Mouse (Mus musculus) left cerebral cortex, adult 2 months (tissue): ENCODE measurements around the gene Tprn. TPM values are rescaled to one million over a fixed set of nuclear protein-coding genes. Genes with fewer than 3 reads are reported as not detected.

Source experiments
- DNase-seq, 2 experiments: peaks; one replicate each; pipeline ENCODE4 v3.0.0; 2021 to 2022; ENCODE audit warnings: low spot score in 2 of 2, mixed read lengths in 1 of 2; ENCODE audit errors: extremely low spot score in 1 of 2
- H3K27ac ChIP-seq: fragments of 200-600 bp; 2 replicates; pipeline ENCODE4 v1.8.1; 2022
- H3K4me3 ChIP-seq: fragments of 200-600 bp; 2 replicates; pipeline ENCODE4 v1.8.1; 2022
- CTCF ChIP-seq: fragments of 200-600 bp; IDR thresholded peaks from 2 replicates; pipeline ENCODE4 v1.8.1; 2022; ENCODE audit warnings: antibody characterized with exemption, mild to moderate bottlenecking, moderate library complexity
- intact Hi-C: fragments of 180-260 bp; cut with DNase I; formaldehyde crosslinking; loops from one replicate; pipeline ENCODE4 v1.15.1; 2025
- total RNA-seq, 2 experiments: library from RNA; stranded (reverse); gene quantifications; 2 replicates each; pipeline ENCODE4 v1.2.3; 2021

The Tprn gene
- total RNA-seq, 2 experiments from 2014 or later: 20.9 to 21.8 TPM

- peak in 1 of 2 experiments; percentile 51 for DNase-seq
- intact Hi-C loops: no loop called here
- no peak for TF ChIP-seq CTCF
Observed at GRCm38 (mm10) chr2:25226864-25227263, 35.6 kb upstream of the Tprn start.

GRCm38 (mm10) chr2:25227406-25227805, 35.0 kb upstream of the Tprn start:
- Histone ChIP-seq H3K4me3 (no peak overlapping the region), H3K27ac (peak overlapping the region; percentile 73)
- intact Hi-C loops: no loop called here
- TF ChIP-seq CTCF: no peak
- DNase-seq: no peak

More at GRCm38 (mm10) chr2:25226864-25227263, 35.6 kb upstream of the Tprn start:
- H3K4me3 ChIP-seq: no peak overlapping the region
- H3K27ac ChIP-seq: peak overlapping the region; percentile 73

GRCm38 (mm10) chr2:25228431-25228889, 34.0 kb upstream of the Tprn start:
- H3K4me3 ChIP-seq: peak overlapping the region; percentile 32
- peak; percentile 77 to 82 for DNase-seq
- peak; percentile 73 for TF ChIP-seq CTCF
- H3K27ac ChIP-seq: peak overlapping the region; percentile 82
- intact Hi-C loops: loop anchor here (2.0 kb wide), 3 partner anchors 24 to 36 kb away; partner anchors contain the start of gene Tprn

- intact Hi-C loops: loop anchor here (2.0 kb wide), 3 partner anchors 24 to 36 kb away; partner anchors contain the start of gene Tprn
- no peak for DNase-seq
- no peak for TF ChIP-seq CTCF
- Histone ChIP-seq H3K4me3 (no peak overlapping the region; the same call in 1 of the 2 replicates), H3K27ac (peak overlapping the region; percentile 82)
Observed at GRCm38 (mm10) chr2:25228995-25229530, 33.4 kb upstream of the Tprn start.

GRCm38 (mm10) chr2:25229582-25229981, 32.8 kb upstream of the Tprn start:
- H3K4me3 ChIP-seq: no peak overlapping the region
- no peak for TF ChIP-seq CTCF
- H3K27ac ChIP-seq: no peak overlapping the region
- intact Hi-C loops: loop anchor here (2.0 kb wide), 3 partner anchors 23 to 37 kb away; partner anchors contain the start of gene Tprn
- no peak for DNase-seq

- intact Hi-C loops: no loop called here
- no peak for DNase-seq
- no peak for TF ChIP-seq CTCF
- Histone ChIP-seq H3K27ac (no peak overlapping the region), H3K4me3 (no peak overlapping the region)
Observed at GRCm38 (mm10) chr2:25230581-25230980, 31.8 kb upstream of the Tprn start.

- no peak overlapping the region for H3K4me3 ChIP-seq
- intact Hi-C loops: no loop called here
- TF ChIP-seq CTCF: no peak
- DNase-seq: no peak
- H3K27ac ChIP-seq: no peak overlapping the region
Observed at GRCm38 (mm10) chr2:25231038-25231437, 31.4 kb upstream of the Tprn start.

GRCm38 (mm10) chr2:25233421-25233820, 29.0 kb upstream of the Tprn start:
- Histone ChIP-seq H3K4me3 (no peak overlapping the region), H3K27ac (no peak overlapping the region)
- no peak for DNase-seq
- TF ChIP-seq CTCF: no peak
- intact Hi-C loops: no loop called here

- H3K4me3 ChIP-seq: no peak within 1 kb of the TSS
- TF ChIP-seq CTCF: no peak
- intact Hi-C loops: no loop called here
- no peak within 1 kb of the TSS for H3K27ac ChIP-seq
- DNase-seq: no peak
Observed at GRCm38 (mm10) chr2:25234050-25234449, 28.4 kb upstream of the Tprn start, which contains the start of gene Slc34a3. Slc34a3 (minus strand) TSS chr2:25234364.

GRCm38 (mm10) chr2:25234551-25235220, 27.7 kb upstream of the Tprn start:
- no peak for TF ChIP-seq CTCF
- no peak for DNase-seq
- intact Hi-C loops: no loop called here
- no peak overlapping the region for H3K27ac ChIP-seq
- H3K4me3 ChIP-seq: no peak overlapping the region

GRCm38 (mm10) chr2:25236614-25237013, 25.8 kb upstream of the Tprn start, which contains the start of gene Rnf224:
Rnf224 (minus strand) TSS chr2:25236787.
- intact Hi-C loops: no loop called here
- no peak within 1 kb of the TSS for H3K27ac ChIP-seq
- no peak for DNase-seq
- TF ChIP-seq CTCF: no peak
- no peak within 1 kb of the TSS for H3K4me3 ChIP-seq

- H3K27ac ChIP-seq: no peak overlapping the region
- DNase-seq: no peak
- no peak overlapping the region for H3K4me3 ChIP-seq
- no peak for TF ChIP-seq CTCF
- intact Hi-C loops: no loop called here
Observed at GRCm38 (mm10) chr2:25237522-25237921, 24.9 kb upstream of the Tprn start.
